Mouse (Mus musculus) bone marrow, adult 2 months (tissue): ENCODE data around the gene Cnot1.

ENCODE experiments used
- CTCF ChIP-seq: fragments of 200-500 bp; IDR thresholded peaks from 2 replicates; pipeline ENCODE4 v1.5.1; 2011; ENCODE audit warnings: low read length, control low read depth; ENCODE audit not compliant: control insufficient read depth, insufficient read depth
- POLR2A ChIP-seq: fragments of 200-500 bp; IDR thresholded peaks from 2 replicates; pipeline ENCODE4 v1.6.1; 2011; ENCODE audit warnings: low read depth, mild to moderate bottlenecking, control low read depth, low read length, borderline replicate concordance; ENCODE audit not compliant: control insufficient read depth

DNA sequence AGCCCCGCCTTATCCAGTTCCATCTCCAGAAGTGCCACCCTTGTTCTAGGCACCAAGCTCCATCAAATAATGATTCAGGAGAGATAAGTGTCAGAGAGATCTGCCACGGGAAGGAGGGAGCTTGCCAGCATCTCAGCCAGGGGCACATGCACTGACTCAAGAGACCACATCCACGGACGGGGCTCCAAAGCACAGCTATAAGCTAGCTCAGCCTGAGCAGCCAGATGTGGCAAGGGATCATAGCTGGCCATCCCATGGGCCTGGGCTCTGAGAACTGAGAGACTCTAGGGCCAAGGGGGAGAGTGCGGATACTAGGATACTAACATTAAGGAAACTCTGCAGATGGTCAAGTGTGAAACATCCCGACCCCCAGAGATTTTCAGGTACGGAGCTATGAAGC lies 37.8 kb upstream of the Cnot1 start:
- TF ChIP-seq CTCF (no peak), POLR2A (no peak)
